Mouse (Mus musculus): ENCODE measurements at regions not wholly inside any gene's neighbourhood (a gene's known extent, or its start where the extent isn't known, plus 50 kb on each side); places are given as distances from the start of the nearest gene placed in this dataset.

DNA sequence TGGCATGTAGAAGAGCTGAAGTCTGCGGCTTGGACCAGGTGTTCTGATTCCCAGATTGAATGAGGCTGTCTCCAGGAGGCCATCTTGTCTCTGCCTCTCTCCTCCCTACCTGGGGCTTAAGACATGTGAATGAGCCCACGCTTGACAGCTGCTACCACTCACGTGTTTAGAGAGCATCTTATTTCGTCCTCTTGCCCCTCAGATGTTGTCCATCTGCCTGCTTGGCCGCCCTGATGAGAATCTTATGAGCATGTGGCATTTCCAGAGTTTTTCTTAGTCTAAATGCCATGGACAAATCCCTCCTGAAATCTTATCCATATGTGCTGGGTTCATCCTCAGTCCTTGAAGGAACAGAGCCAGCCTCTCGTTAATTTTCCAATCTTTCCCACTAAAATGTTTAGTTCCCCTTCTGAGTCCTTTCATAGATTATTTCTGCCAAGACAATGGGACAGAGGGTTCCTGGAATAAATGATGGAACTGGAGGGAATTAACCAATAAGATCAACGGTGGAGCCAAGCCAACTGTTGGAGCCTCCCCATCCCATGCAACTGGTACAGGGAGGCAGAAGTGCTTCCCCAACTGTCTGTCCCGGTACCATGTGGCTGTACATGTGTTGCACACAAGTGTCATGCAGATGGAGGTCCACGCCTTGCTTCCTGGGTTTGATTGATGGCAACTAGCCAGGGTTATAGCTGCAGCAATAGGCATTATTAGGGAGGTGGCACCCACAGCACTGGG lies 89.2 kb upstream of the Irf2bp2 start:
- TF ChIP-seq POLR2A (IDR thresholded peaks at IDR 0.05; ENCODE audit: low read depth, low read length) (no peak), CTCF (IDR thresholded peaks at IDR 0.05; ENCODE audit: borderline replicate concordance, insufficient read depth, low read length) (no peak)

Data from embryonic fibroblast, embryonic 13.5 days (primary cell).